In the genomic region with DNA sequence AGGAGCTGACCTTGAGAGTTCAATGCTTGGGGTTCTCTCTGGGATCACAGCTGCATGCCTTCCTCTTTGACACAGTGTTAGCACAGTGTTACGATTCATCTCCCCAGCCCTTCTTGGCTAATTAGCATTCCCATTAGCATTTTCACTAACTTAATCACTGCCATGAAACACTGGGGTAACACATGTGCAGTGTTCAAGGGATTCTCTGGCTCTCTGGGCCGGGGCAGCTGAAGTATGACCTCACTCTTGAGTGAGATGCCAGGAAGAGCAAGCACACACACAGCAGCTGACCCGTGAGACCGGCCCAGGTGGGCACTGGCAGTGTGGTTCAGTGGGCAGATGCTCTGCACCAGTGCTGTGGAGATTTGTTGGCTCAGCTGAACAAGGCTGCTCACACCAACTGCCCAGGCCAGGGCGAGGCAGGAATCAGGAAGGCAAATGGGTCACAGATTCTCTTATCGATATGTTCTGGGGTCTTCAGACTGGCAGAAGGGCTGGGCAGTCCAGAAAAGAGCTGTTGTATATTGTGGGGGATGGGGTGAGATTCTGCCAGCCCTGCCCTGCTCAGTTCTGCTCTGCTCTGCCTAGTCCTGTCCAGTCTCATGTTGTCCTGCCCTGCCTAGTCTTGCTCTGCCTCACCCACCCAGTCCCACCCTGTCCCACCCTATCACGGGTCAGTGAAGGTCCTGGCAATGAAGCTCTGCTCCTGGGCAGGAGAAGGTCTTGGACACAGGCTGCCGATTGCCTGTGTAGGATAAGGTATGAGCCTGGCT, we compare ENCODE assay signal across 15 mouse cellular contexts. TPM values are rescaled to one million over a fixed set of nuclear protein-coding genes. Genes with fewer than 3 reads are reported as not detected.
DNase-seq lines count a peak whose midpoint lies in the region; ATAC-seq and TF ChIP-seq lines count a peak whose summit lies in the region.
"Had no signal": no experiment of that assay in that cellular context is flagged by ENCODE, and none has a peak within 500 bp of the region (broad histone marks: within the 10 kb centered on the region; RNA-seq: fewer than 3 reads in every experiment).

No protein-coding gene starts in this region.

- 76% methylated on average over 8 of the region's 8 CpGs for WGBS in hindbrain, embryonic 10.5 days
- WGBS in midbrain, embryonic 15.5 days = 62% methylated on average over 8 of the region's 8 CpGs

- peak; percentile 72 for ATAC-seq in midbrain, embryonic 15.5 days (replicated peaks)

- peak overlapping the region; percentile 35; the same call in 1 of the 2 replicates for H3K27ac ChIP-seq in hindbrain, embryonic 10.5 days
- H3K27ac ChIP-seq in midbrain, embryonic 15.5 days = no peak overlapping the region
- H3K27ac ChIP-seq: liver, embryonic 14.5 days had no signal

- H3K36me3 ChIP-seq in hindbrain, embryonic 10.5 days = no peaks in the 10 kb centered on the region
- H3K36me3 ChIP-seq in midbrain, embryonic 15.5 days (replicated peaks) = no peaks in the 10 kb centered on the region

- H3K9ac ChIP-seq in midbrain, embryonic 15.5 days = no peak overlapping the region
- H3K9ac ChIP-seq: liver, embryonic 14.5 days had no signal

- no peaks in the 10 kb centered on the region for H3K9me3 ChIP-seq in hindbrain, embryonic 10.5 days
- no peaks in the 10 kb centered on the region for H3K9me3 ChIP-seq in midbrain, embryonic 15.5 days

- H3K4me1 ChIP-seq in hindbrain, embryonic 10.5 days (replicated peaks) = no peaks in the 10 kb centered on the region; the same call in 1 of the 2 replicates
- H3K4me1 ChIP-seq in midbrain, embryonic 15.5 days = peaks cover 4% of the 10 kb centered on the region; the same call in 1 of the 2 replicates

- DNase-seq in layer of hippocampus, adult 11-12 months (ENCODE audit: low spot score) = peak; percentile 48
- DNase-seq in layer of hippocampus, postnatal 25 days (ENCODE audit: extremely low spot score in 1 of 2, low spot score in 1 of 2) = no peak
- peak; percentile 85 for DNase-seq in brain, embryonic 14.5 days (ENCODE audit: low read depth)
- DNase-seq in hindbrain, embryonic 10.5 days (ENCODE audit: low spot score) = no peak
- DNase-seq in urinary bladder, postnatal 10 days (ENCODE audit: low spot score) = no peak
- no peak for DNase-seq in cerebellum, adult 11 months
- DNase-seq in T-cell, adult 2 months (ENCODE audit: low spot score) = no peak

- no peak for TF ChIP-seq CTCF in brain, embryonic 14.5 days (IDR thresholded peaks at IDR 0.05; ENCODE audit: borderline replicate concordance, extremely low read depth, insufficient read depth, insufficient read length)

- H3K4me2 ChIP-seq in midbrain, embryonic 15.5 days = no peak overlapping the region

- H3K27me3 ChIP-seq in hindbrain, embryonic 10.5 days (ENCODE audit: insufficient read depth, poor library complexity, severe bottlenecking) = no peaks in the 10 kb centered on the region
- no peaks in the 10 kb centered on the region for H3K27me3 ChIP-seq in midbrain, embryonic 15.5 days (replicated peaks)

- TF ChIP-seq POLR2A in brain, embryonic 14.5 days (IDR thresholded peaks at IDR 0.05; ENCODE audit: borderline replicate concordance, extremely low read depth, insufficient read depth, insufficient read length, poor library complexity, severe bottlenecking) = no peak

- H3K4me3 ChIP-seq in hindbrain, embryonic 10.5 days = no peak overlapping the region
- H3K4me3 ChIP-seq in midbrain, embryonic 15.5 days = no peak overlapping the region

RNA-seq across cellular contexts. Expression of gene Tmem255b, which starts 19.5 kb away (rescaled TPM):
- total RNA-seq in layer of hippocampus, postnatal 25 days (2021) = 1 to 10 TPM; 5.7 to 7.4 TPM
- 0.20 and 0.27 TPM in 2 replicates for polyA plus RNA-seq in brain, embryonic 14.5 days (2012; rRNA removed)
- 0.27 and 0.56 TPM in 2 replicates for polyA plus RNA-seq in hindbrain, embryonic 10.5 days (2016; fragmentation: Nextera tagmentation; extraction: Ambion mirVana)
- polyA plus RNA-seq in midbrain, embryonic 15.5 days (2015; fragmentation: Nextera tagmentation; extraction: Ambion mirVana) = 0.37 and 0.61 TPM in 2 replicates
- total RNA-seq: megakaryocyte progenitor cell, adult 5-6 weeks had no signal

RNA-seq across cellular contexts. Expression of gene Gas6, which starts 39.8 kb away (rescaled TPM):
- 10 to 100 TPM; 89.4 to 94.4 TPM for total RNA-seq in layer of hippocampus, postnatal 25 days (2021)
- 25.8 and 36.6 TPM in 2 replicates for polyA plus RNA-seq in brain, embryonic 14.5 days (2012; rRNA removed)
- polyA plus RNA-seq in hindbrain, embryonic 10.5 days (2016; fragmentation: Nextera tagmentation; extraction: Ambion mirVana) = 12.9 and 15.8 TPM in 2 replicates
- polyA plus RNA-seq in midbrain, embryonic 15.5 days (2015; fragmentation: Nextera tagmentation; extraction: Ambion mirVana) = 36.8 and 42.7 TPM in 2 replicates

RNA-seq across cellular contexts. Expression of gene Grk1, which starts 49.6 kb away (rescaled TPM):
- not detected for total RNA-seq in layer of hippocampus, postnatal 25 days (2021)
- polyA plus RNA-seq in brain, embryonic 14.5 days (2012; rRNA removed) = 0.06 and 0.10 TPM in 2 replicates
- 0.02 TPM in 1 of 2 replicates, not detected in the other for polyA plus RNA-seq in hindbrain, embryonic 10.5 days (2016; fragmentation: Nextera tagmentation; extraction: Ambion mirVana)
- 0.03 TPM in 1 of 2 replicates, not detected in the other for polyA plus RNA-seq in midbrain, embryonic 15.5 days (2015; fragmentation: Nextera tagmentation; extraction: Ambion mirVana)
- total RNA-seq: layer of hippocampus, postnatal 36 days; megakaryocyte progenitor cell, adult 5-6 weeks had no signal
- polyA plus RNA-seq: heart, embryonic 14.5 days; stomach, embryonic 16.5 days had no signal

RNA-seq across cellular contexts. Expression of gene Atp4b, which starts 57.9 kb away (rescaled TPM):
- not detected for total RNA-seq in layer of hippocampus, postnatal 25 days (2021)
- polyA plus RNA-seq in brain, embryonic 14.5 days (2012; rRNA removed) = not detected in 2 replicates
- 0.18 TPM in 1 of 2 replicates, not detected in the other for polyA plus RNA-seq in hindbrain, embryonic 10.5 days (2016; fragmentation: Nextera tagmentation; extraction: Ambion mirVana)
- not detected in 2 replicates for polyA plus RNA-seq in midbrain, embryonic 15.5 days (2015; fragmentation: Nextera tagmentation; extraction: Ambion mirVana)
- total RNA-seq: layer of hippocampus, postnatal 36 days had no signal
- polyA plus RNA-seq: cortical plate, adult 2 months; frontal cortex, adult 2 months; heart, embryonic 14.5 days; liver, embryonic 14.5 days had no signal

Comparison
In these comparisons a context has a peak if more than half of its experiments do, and no peak if none do; other contexts are left out.
1. DNase-seq: peak in layer of hippocampus, adult 11-12 months (single experiment) and brain, embryonic 14.5 days (single experiment); none in layer of hippocampus, postnatal 25 days (0 of 2), hindbrain, embryonic 10.5 days (single experiment), urinary bladder, postnatal 10 days (single experiment), cerebellum, adult 11 months (single experiment) and T-cell, adult 2 months (single experiment).